Mouse (Mus musculus) midbrain, embryonic 16.5 days (tissue): ENCODE results near the gene 0610010F05Rik. TPM values are rescaled to one million over a fixed set of nuclear protein-coding genes. Genes with fewer than 3 reads are reported as not detected.

Source experiments
- ATAC-seq: fragments of 200-750 bp; cut with Nextera tagmentation; 2 replicates; pipeline ENCODE4 v1.8.0; 2017; ENCODE audit warnings: moderate TSS enrichment
- H3K27ac ChIP-seq: fragments of 300-500 bp; sonication (generic); 2 replicates; pipeline ENCODE4 v1.5.1; 2014; ENCODE audit warnings: mild to moderate bottlenecking, low read length, mixed read lengths
- H3K27me3 ChIP-seq: fragments of 300-500 bp; sonication (generic); 2 replicates; pipeline ENCODE4 v1.6.1; 2014; ENCODE audit warnings: low read depth, low read length, mixed read lengths; ENCODE audit not compliant: control insufficient read depth, insufficient read depth
- H3K36me3 ChIP-seq: fragments of 300-500 bp; sonication (generic); 2 replicates; pipeline ENCODE4 v1.6.1; 2014; ENCODE audit warnings: mild to moderate bottlenecking, low read length, moderate library complexity, mixed read lengths; ENCODE audit not compliant: control insufficient read depth, insufficient read depth
- H3K4me1 ChIP-seq: fragments of 300-500 bp; sonication (generic); 2 replicates; pipeline ENCODE4 v1.6.1; 2014; ENCODE audit warnings: mild to moderate bottlenecking, low read length, mixed read lengths; ENCODE audit not compliant: control insufficient read depth, insufficient read depth
- H3K4me2 ChIP-seq: fragments of 300-500 bp; sonication (generic); 2 replicates; pipeline ENCODE4 v1.6.1; 2014; ENCODE audit warnings: mild to moderate bottlenecking, low read length, mixed read lengths
- H3K4me3 ChIP-seq: fragments of 300-500 bp; sonication (generic); 2 replicates; pipeline ENCODE4 v1.5.1; 2014; ENCODE audit warnings: low read depth, mild to moderate bottlenecking, low read length, moderate library complexity, mixed read lengths
- H3K9ac ChIP-seq: fragments of 300-500 bp; sonication (generic); 2 replicates; pipeline ENCODE4 v1.6.1; 2014; ENCODE audit warnings: low read depth, low read length, mixed read lengths
- H3K9me3 ChIP-seq: fragments of 300-500 bp; sonication (generic); replicated peaks from 2 replicates; pipeline ENCODE4 v1.6.1; 2014; ENCODE audit warnings: mild to moderate bottlenecking, low read length, mixed read lengths; ENCODE audit not compliant: control insufficient read depth, poor library complexity, severe bottlenecking
- whole genome bisulfite sequencing: fragments of 180-500 bp; shearing (Covaris S2); extraction: QIAGEN DNeasy Blood & Tissue Kit; methylation state at CpG from one replicate; pipeline ENCODE4 v1.1.7; 2014; 5-methylcytosine and 5-hydroxymethylcytosine counted together
- polyA plus RNA-seq: library from polyadenylated mRNA; unstranded; fragments of >200 nt; fragmentation: Nextera tagmentation; extraction: Ambion mirVana; gene quantifications from 2 replicates; pipeline ENCODE4 v1.2.1, GENCODE M21; 2015

0610010F05Rik gene
- polyA plus RNA-seq, 1 experiment from 2014 or later = 138 TPM

DNA sequence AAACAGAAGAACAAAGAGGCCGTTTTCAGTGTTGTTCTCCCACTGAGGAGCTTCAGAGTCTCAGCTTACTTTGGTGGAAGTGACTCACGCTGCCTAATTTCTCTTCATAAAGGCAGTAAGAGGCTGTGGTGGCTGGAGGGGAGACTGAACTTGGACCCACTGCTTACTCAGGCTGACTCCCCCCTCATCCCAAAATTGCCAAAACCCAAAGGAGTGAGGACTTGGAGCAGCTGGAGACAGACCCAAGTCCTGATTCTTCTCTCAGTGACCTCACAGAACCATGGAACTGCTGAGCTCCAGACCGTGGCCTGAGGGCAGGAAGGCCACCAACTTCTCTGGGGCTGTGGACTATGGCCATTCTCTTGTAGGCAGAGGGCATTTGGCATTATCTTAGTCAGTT, 114.5 kb downstream of the 0610010F05Rik start:
- Histone ChIP-seq H3K27ac (no peak overlapping the region), H3K9me3 (no peaks in the 10 kb centered on the region)
- WGBS = 80% methylated on average over 3 of the region's 3 CpGs

DNA sequence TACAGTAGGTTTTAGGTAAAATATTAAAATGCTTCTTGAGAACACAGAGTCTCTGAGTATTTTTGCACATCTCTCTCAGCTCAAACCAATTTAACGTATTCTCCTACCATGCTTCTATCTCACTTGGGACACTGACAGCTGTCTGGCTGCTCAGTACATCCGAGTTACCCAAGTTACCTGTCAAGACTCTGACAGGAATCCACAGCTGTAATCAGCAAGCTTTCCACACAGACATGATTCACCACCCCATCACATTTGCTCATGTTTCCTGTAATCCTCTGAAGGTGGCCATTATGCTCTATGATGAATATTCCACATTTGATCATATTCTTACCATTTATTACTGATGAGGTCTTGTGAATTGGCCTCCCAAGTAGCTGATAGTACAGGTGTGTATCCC, 118.1 kb downstream of the 0610010F05Rik start:
- no peaks in the 10 kb centered on the region for H3K4me1 ChIP-seq
- no peak for ATAC-seq
- H3K4me2 ChIP-seq = no peak overlapping the region
- no peak overlapping the region for H3K4me3 ChIP-seq
- no peak overlapping the region for H3K9ac ChIP-seq
- WGBS = 80% methylated on average over 2 of the region's 2 CpGs
- no peak overlapping the region for H3K27ac ChIP-seq
- no peaks in the 10 kb centered on the region for H3K9me3 ChIP-seq
- no peaks in the 10 kb centered on the region for H3K36me3 ChIP-seq
- H3K27me3 ChIP-seq = no peaks in the 10 kb centered on the region

More for the DNA sequence above, 114.5 kb downstream of the 0610010F05Rik start:
- Histone ChIP-seq H3K9ac (no peak overlapping the region), H3K4me1 (no peaks in the 10 kb centered on the region), H3K27me3 (no peaks in the 10 kb centered on the region), H3K4me3 (no peak overlapping the region), H3K36me3 (no peaks in the 10 kb centered on the region), H3K4me2 (no peak overlapping the region)
- no peak for ATAC-seq

Other genes starting within 250 kb of the 0610010F05Rik start
- 105 and 108 TPM in 2 replicates for gene Ahsa2, start 135.6 kb downstream of the 0610010F05Rik start, polyA plus RNA-seq
- gene 1700093K21Rik, start 112.5 kb downstream of the 0610010F05Rik start, polyA plus RNA-seq = not detected in 2 replicates
- gene Pus10, start 32.0 kb upstream of the 0610010F05Rik start, polyA plus RNA-seq = 11.5 and 12.1 TPM in 2 replicates
- gene Pex13, start 32.3 kb upstream of the 0610010F05Rik start, polyA plus RNA-seq = 34.1 and 37.0 TPM in 2 replicates
- 0.39 TPM in 2 replicates for gene Rel, start 137.3 kb upstream of the 0610010F05Rik start, polyA plus RNA-seq